Mouse (Mus musculus): ENCODE measurements around the gene Tsen2. TPM values are rescaled to one million over a fixed set of nuclear protein-coding genes. Genes with fewer than 3 reads are reported as not detected.

Tsen2 gene
- polyA plus RNA-seq, 1 experiment from 2014 or later: 40.9 TPM

- Histone ChIP-seq H3K36me3 (ENCODE audit: control insufficient read depth, insufficient read depth, low read length) (peaks cover 56% of the 10 kb centered on the region), H3K4me1 (ENCODE audit: control insufficient read depth, insufficient read depth, low read length) (no peaks in the 10 kb centered on the region), H3K9me3 (replicated peaks; ENCODE audit: control insufficient read depth, low read length) (no peaks in the 10 kb centered on the region), H3K4me2 (ENCODE audit: low read length) (no peak overlapping the region), H3K27ac (ENCODE audit: low read depth, low read length) (no peak overlapping the region), H3K27me3 (replicated peaks; ENCODE audit: control insufficient read depth, insufficient read depth, low read length) (no peaks in the 10 kb centered on the region), H3K9ac (ENCODE audit: low read length) (no peak overlapping the region), H3K4me3 (ENCODE audit: low read depth, low read length) (no peak overlapping the region)
- 94% methylated on average over 2 of the region's 2 CpGs for WGBS
- DNase-seq (ENCODE audit: low spot score) (no peak), ATAC-seq (no peak)
Measured at GRCm38 (mm10) chr6:115558176-115558575, 13.7 kb downstream of the Tsen2 start.

GRCm38 (mm10) chr6:115559651-115560632 is 15.5 kb downstream of the Tsen2 start:
- Histone ChIP-seq H3K27ac (ENCODE audit: low read depth, low read length) (no peak overlapping the region), H3K4me1 (ENCODE audit: control insufficient read depth, insufficient read depth, low read length) (no peaks in the 10 kb centered on the region), H3K36me3 (ENCODE audit: control insufficient read depth, insufficient read depth, low read length) (peaks cover 51% of the 10 kb centered on the region), H3K27me3 (replicated peaks; ENCODE audit: control insufficient read depth, insufficient read depth, low read length) (no peaks in the 10 kb centered on the region), H3K9me3 (replicated peaks; ENCODE audit: control insufficient read depth, low read length) (no peaks in the 10 kb centered on the region), H3K4me3 (ENCODE audit: low read depth, low read length) (no peak overlapping the region), H3K9ac (ENCODE audit: low read length) (no peak overlapping the region), H3K4me2 (ENCODE audit: low read length) (no peak overlapping the region)
- ATAC-seq (no peak), DNase-seq (ENCODE audit: low spot score) (no peak)
- WGBS: 80% methylated on average over 21 of the region's 21 CpGs

DNA sequence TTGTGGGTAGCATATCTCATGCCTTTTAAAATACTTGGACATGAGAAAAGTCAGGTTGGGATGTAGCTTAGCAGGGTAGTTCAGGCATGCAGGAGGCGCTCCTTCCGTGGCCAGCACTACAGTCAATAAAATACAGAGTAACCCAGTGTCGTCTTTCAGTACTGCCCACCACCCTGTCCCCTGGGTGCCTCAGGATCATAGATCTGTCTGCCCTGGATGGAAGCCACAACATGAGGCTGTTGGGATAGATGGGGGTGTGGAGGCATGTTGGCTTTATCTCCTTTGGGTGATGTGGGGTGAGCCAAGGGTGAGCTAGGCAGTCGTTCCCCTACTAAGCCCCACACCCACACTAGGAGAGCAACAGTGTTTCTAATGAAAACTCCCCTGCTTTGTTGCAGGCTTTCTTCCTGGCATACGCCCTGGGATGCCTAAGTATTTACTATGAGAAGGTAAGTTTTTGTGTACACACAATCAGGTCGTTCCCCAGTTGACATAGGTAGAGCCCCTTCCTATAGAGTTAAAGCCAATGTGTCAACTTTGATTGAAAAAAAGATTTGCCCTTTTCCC is 21.1 kb downstream of the Tsen2 start:
- H3K27me3 ChIP-seq (replicated peaks; ENCODE audit: control insufficient read depth, insufficient read depth, low read length): no peaks in the 10 kb centered on the region
- H3K4me3 ChIP-seq (ENCODE audit: low read depth, low read length): no peak overlapping the region
- no peak overlapping the region for H3K9ac ChIP-seq (ENCODE audit: low read length)
- DNase-seq (ENCODE audit: low spot score) (no peak), ATAC-seq (no peak)
- no peaks in the 10 kb centered on the region for H3K4me1 ChIP-seq (ENCODE audit: control insufficient read depth, insufficient read depth, low read length)
- H3K36me3 ChIP-seq (ENCODE audit: control insufficient read depth, insufficient read depth, low read length): peaks cover 68% of the 10 kb centered on the region
- H3K27ac ChIP-seq (ENCODE audit: low read depth, low read length): no peak overlapping the region
- no peak overlapping the region for H3K4me2 ChIP-seq (ENCODE audit: low read length)
- no peaks in the 10 kb centered on the region for H3K9me3 ChIP-seq (replicated peaks; ENCODE audit: control insufficient read depth, low read length)
- 91% methylated on average over 6 of the region's 6 CpGs for WGBS

DNA sequence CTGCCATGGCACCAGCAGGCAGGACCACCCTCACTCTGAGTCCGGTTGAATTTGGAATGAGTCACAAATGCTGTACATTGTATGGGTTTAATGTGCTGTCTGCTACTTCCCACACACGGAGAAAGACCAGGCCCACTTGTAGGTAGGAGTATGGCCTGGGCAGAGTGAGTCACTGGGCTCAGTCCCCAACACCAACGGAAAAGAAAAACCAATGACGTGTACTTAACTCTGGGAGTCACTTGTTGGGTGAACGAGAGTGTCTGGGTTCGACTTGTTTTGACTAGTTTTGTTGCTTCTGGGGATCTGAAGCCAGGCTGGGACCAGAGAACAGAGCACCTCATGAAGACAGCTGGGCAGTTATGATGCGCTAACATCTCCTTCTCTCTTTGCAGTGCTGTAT is 29.7 kb downstream of the Tsen2 start:
- WGBS: 89% methylated on average over 7 of the region's 7 CpGs
- ATAC-seq (no peak), DNase-seq (ENCODE audit: low spot score) (no peak)
- Histone ChIP-seq H3K27ac (ENCODE audit: low read depth, low read length) (no peak overlapping the region), H3K36me3 (ENCODE audit: control insufficient read depth, insufficient read depth, low read length) (peaks cover 85% of the 10 kb centered on the region), H3K27me3 (replicated peaks; ENCODE audit: control insufficient read depth, insufficient read depth, low read length) (no peaks in the 10 kb centered on the region), H3K4me3 (ENCODE audit: low read depth, low read length) (no peak overlapping the region), H3K9ac (ENCODE audit: low read length) (no peak overlapping the region), H3K4me1 (ENCODE audit: control insufficient read depth, insufficient read depth, low read length) (no peaks in the 10 kb centered on the region), H3K9me3 (replicated peaks; ENCODE audit: control insufficient read depth, low read length) (no peaks in the 10 kb centered on the region), H3K4me2 (ENCODE audit: low read length) (no peak overlapping the region)

GRCm38 (mm10) chr6:115577407-115577806 is 32.9 kb downstream of the Tsen2 start:
- no peaks in the 10 kb centered on the region for H3K9me3 ChIP-seq (replicated peaks; ENCODE audit: control insufficient read depth, low read length)
- no peaks in the 10 kb centered on the region for H3K27me3 ChIP-seq (replicated peaks; ENCODE audit: control insufficient read depth, insufficient read depth, low read length)
- no peak overlapping the region for H3K4me3 ChIP-seq (ENCODE audit: low read depth, low read length)
- no peak overlapping the region for H3K4me2 ChIP-seq (ENCODE audit: low read length)
- H3K9ac ChIP-seq (ENCODE audit: low read length): no peak overlapping the region
- no peaks in the 10 kb centered on the region for H3K4me1 ChIP-seq (ENCODE audit: control insufficient read depth, insufficient read depth, low read length)
- no peak overlapping the region for H3K27ac ChIP-seq (ENCODE audit: low read depth, low read length)
- peaks cover 70% of the 10 kb centered on the region for H3K36me3 ChIP-seq (ENCODE audit: control insufficient read depth, insufficient read depth, low read length)
- DNase-seq (ENCODE audit: low spot score): no peak
- 85% methylated on average over 5 of the region's 5 CpGs for WGBS
- ATAC-seq: no peak

DNA sequence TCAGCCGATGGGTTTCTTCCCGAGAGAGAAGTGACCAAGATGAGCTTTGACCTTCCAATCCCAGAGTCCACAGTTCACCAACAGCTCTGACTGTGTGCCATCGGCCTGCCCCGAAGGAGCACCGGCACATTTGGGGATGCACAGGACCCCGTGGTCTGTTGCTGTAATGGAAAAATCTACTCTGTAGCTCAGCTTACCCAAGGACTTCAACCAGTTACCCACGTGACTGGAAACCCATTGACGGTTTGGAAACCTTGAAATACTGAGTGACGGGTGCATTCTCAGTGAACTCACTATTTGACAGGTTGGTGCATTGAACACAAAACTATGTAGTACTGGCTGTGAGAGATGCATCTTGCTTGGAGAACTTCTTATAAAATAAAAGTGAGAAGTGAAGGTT is 33.5 kb downstream of the Tsen2 start:
- no peaks in the 10 kb centered on the region for H3K4me1 ChIP-seq (ENCODE audit: control insufficient read depth, insufficient read depth, low read length)
- no peak overlapping the region for H3K27ac ChIP-seq (ENCODE audit: low read depth, low read length)
- H3K9ac ChIP-seq (ENCODE audit: low read length): no peak overlapping the region
- H3K4me2 ChIP-seq (ENCODE audit: low read length): no peak overlapping the region
- H3K4me3 ChIP-seq (ENCODE audit: low read depth, low read length): no peak overlapping the region
- DNase-seq (ENCODE audit: low spot score) (peak; percentile 7), ATAC-seq (no peak)
- no peaks in the 10 kb centered on the region for H3K27me3 ChIP-seq (replicated peaks; ENCODE audit: control insufficient read depth, insufficient read depth, low read length)
- WGBS: 85% methylated on average over 9 of the region's 9 CpGs
- H3K9me3 ChIP-seq (replicated peaks; ENCODE audit: control insufficient read depth, low read length): no peaks in the 10 kb centered on the region
- peaks cover 66% of the 10 kb centered on the region for H3K36me3 ChIP-seq (ENCODE audit: control insufficient read depth, insufficient read depth, low read length)

GRCm38 (mm10) chr6:115580810-115581209 is 36.3 kb downstream of the Tsen2 start:
- DNase-seq (ENCODE audit: low spot score) (no peak), ATAC-seq (no peak)
- Histone ChIP-seq H3K4me3 (ENCODE audit: low read depth, low read length) (no peak overlapping the region), H3K27me3 (replicated peaks; ENCODE audit: control insufficient read depth, insufficient read depth, low read length) (no peaks in the 10 kb centered on the region), H3K4me1 (ENCODE audit: control insufficient read depth, insufficient read depth, low read length) (no peaks in the 10 kb centered on the region), H3K9ac (ENCODE audit: low read length) (no peak overlapping the region), H3K36me3 (ENCODE audit: control insufficient read depth, insufficient read depth, low read length) (peaks cover 46% of the 10 kb centered on the region), H3K27ac (ENCODE audit: low read depth, low read length) (no peak overlapping the region), H3K9me3 (replicated peaks; ENCODE audit: control insufficient read depth, low read length) (no peaks in the 10 kb centered on the region), H3K4me2 (ENCODE audit: low read length) (no peak overlapping the region)
- 80% methylated on average over 3 of the region's 3 CpGs for WGBS

GRCm38 (mm10) chr6:115582328-115583115 is 38.1 kb downstream of the Tsen2 start:
- Histone ChIP-seq H3K27ac (ENCODE audit: low read depth, low read length) (no peak overlapping the region), H3K9me3 (replicated peaks; ENCODE audit: control insufficient read depth, low read length) (no peaks in the 10 kb centered on the region), H3K9ac (ENCODE audit: low read length) (no peak overlapping the region), H3K4me2 (ENCODE audit: low read length) (no peak overlapping the region), H3K36me3 (ENCODE audit: control insufficient read depth, insufficient read depth, low read length) (peaks cover 29% of the 10 kb centered on the region), H3K4me1 (ENCODE audit: control insufficient read depth, insufficient read depth, low read length) (no peaks in the 10 kb centered on the region), H3K27me3 (replicated peaks; ENCODE audit: control insufficient read depth, insufficient read depth, low read length) (no peaks in the 10 kb centered on the region), H3K4me3 (ENCODE audit: low read depth, low read length) (no peak overlapping the region)
- WGBS: 83% methylated on average over 10 of the region's 10 CpGs
- DNase-seq (ENCODE audit: low spot score) (no peak), ATAC-seq (no peak)
